Mouse (Mus musculus): ENCODE measurements at regions not wholly inside any gene's neighbourhood (a gene's known extent, or its start where the extent isn't known, plus 50 kb on each side); places are given as distances from the start of the nearest gene placed in this dataset.

DNA sequence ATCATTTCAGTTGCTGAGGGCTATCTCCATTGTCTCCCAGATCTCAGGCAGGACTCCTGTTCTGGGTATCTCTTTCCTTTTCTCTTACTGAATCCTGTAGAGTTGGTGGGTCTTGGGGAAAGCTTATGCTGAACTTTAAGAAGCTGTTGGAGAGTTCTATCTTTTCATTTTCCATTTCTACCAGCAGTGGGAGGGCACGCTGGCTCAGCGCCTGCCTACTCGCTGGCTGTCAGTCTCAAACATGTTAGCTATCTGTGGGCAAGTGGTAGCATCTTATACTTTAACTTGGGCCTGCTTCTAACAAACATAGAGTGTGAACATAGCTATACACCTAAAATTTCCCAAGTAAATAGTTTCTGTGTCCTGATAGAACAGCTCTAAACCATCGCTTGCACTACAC, 125.2 kb upstream of the Pum3 start:
- H3K4me1 ChIP-seq (ENCODE audit: control insufficient read depth in 1 of 2, insufficient read depth in 2 of 2, low read length in 2 of 2): no peaks in the 10 kb centered on the region
- no peak for DNase-seq (ENCODE audit: low read depth, low spot score)
- H3K79me2 ChIP-seq (ENCODE audit: control insufficient read depth, insufficient read depth, low read length, poor library complexity): no peaks in the 10 kb centered on the region
- TF ChIP-seq MYB (IDR thresholded peaks at IDR 0.05; ENCODE audit: low read depth, low read length) (no peak), ZKSCAN1 (IDR thresholded peaks at IDR 0.05; ENCODE audit: low read depth, low read length) (no peak), POLR2AphosphoS5 (IDR thresholded peaks at IDR 0.05; ENCODE audit: borderline replicate concordance, low read depth, low read length) (no peak), RAD21 (IDR thresholded peaks at IDR 0.05; ENCODE audit: low read depth, low read length) (no peak), MYC (IDR thresholded peaks at IDR 0.05; ENCODE audit: low read depth, low read length) (no peak), TBP (IDR thresholded peaks at IDR 0.05; ENCODE audit: low read depth, low read length) (no peak)
- no peaks in the 10 kb centered on the region for H3K27me3 ChIP-seq (ENCODE audit: control insufficient read depth in 1 of 2, insufficient read depth in 2 of 2, low read length in 2 of 2)
- H3K9me3 ChIP-seq (replicated peaks; ENCODE audit: insufficient read depth, low read length): no peaks in the 10 kb centered on the region
- no peak overlapping the region for H3K9ac ChIP-seq (ENCODE audit: control insufficient read depth, low read depth, low read length, poor library complexity, severe bottlenecking)
- H3K27ac ChIP-seq (ENCODE audit: control insufficient read depth, low read depth, low read length): no peak overlapping the region
- H3K4me3 ChIP-seq (ENCODE audit: control insufficient read depth in 1 of 2, insufficient read depth in 1 of 2, low read depth in 2 of 2, low read length in 2 of 2): no peak overlapping the region
- H3K36me3 ChIP-seq (ENCODE audit: control insufficient read depth in 1 of 2, insufficient read depth in 2 of 2, low read length in 2 of 2): no peaks in the 10 kb centered on the region

DNA sequence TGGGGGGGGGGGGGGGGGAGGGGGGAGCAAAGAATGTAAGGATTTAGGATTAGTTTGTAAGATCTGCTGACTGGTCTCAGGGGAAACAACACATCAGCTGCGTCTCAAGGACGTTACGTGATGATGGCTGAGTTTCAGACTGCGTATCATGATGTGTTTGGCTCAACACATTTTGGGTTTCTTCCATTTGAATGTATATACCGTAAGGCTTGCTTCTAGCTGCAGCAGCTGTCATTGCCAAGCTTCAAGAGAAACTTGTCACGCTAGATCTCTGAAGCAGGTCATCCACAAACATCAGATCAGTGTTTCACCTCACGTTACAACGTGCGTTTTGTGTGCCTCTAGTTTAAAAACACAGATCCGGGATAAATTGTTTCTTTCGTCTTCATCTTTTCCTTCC, 123.6 kb upstream of the Pum3 start:
- TF ChIP-seq RCOR1 (IDR thresholded peaks at IDR 0.05; ENCODE audit: low read depth, low read length): no peak
- TF ChIP-seq USF2 (IDR thresholded peaks at IDR 0.05; ENCODE audit: borderline replicate concordance in 1 of 2, insufficient read depth in 1 of 2, low read depth in 1 of 2, low read length in 2 of 2): no peak
- TF ChIP-seq MEF2A (IDR thresholded peaks at IDR 0.05; ENCODE audit: extremely low read depth, insufficient replicate concordance, low read depth, low read length, poor library complexity, severe bottlenecking): no peak
- no peak for TF ChIP-seq USF1 (IDR thresholded peaks at IDR 0.05; ENCODE audit: low read depth, low read length)
- H3K79me2 ChIP-seq (ENCODE audit: control insufficient read depth, insufficient read depth, low read length, poor library complexity): no peaks in the 10 kb centered on the region

DNA sequence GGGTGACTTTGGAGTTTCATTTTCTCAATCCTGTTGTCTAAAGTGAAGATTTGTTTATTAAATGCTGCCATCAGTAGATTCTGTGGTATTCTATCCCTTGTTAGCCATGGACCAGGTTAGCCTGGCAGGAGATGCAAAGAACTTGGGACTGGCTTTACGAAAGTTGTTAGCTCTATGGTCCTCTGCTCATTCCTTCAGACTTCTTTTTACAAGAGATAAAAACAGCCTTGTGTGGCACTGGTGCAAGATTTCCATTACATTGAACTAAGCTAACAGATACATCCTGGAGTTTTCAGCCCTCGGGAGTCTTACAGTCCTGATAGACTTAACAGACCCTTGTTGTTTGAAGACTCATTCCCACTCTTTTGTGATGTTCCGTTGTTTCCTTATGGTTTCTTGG, 108.1 kb upstream of the Pum3 start:
- Histone ChIP-seq H3K4me3 (ENCODE audit: control insufficient read depth in 1 of 2, insufficient read depth in 1 of 2, low read depth in 2 of 2, low read length in 2 of 2) (no peak overlapping the region), H3K79me2 (ENCODE audit: control insufficient read depth, insufficient read depth, low read length, poor library complexity) (no peaks in the 10 kb centered on the region), H3K27ac (ENCODE audit: control insufficient read depth, low read depth, low read length) (no peak overlapping the region), H3K9ac (ENCODE audit: control insufficient read depth, low read depth, low read length, poor library complexity, severe bottlenecking) (no peak overlapping the region), H3K4me1 (ENCODE audit: control insufficient read depth in 1 of 2, insufficient read depth in 2 of 2, low read length in 2 of 2) (no peaks in the 10 kb centered on the region), H3K9me3 (replicated peaks; ENCODE audit: insufficient read depth, low read length) (no peaks in the 10 kb centered on the region), H3K36me3 (ENCODE audit: control insufficient read depth in 1 of 2, insufficient read depth in 2 of 2, low read length in 2 of 2) (no peaks in the 10 kb centered on the region), H3K27me3 (ENCODE audit: control insufficient read depth in 1 of 2, insufficient read depth in 2 of 2, low read length in 2 of 2) (no peaks in the 10 kb centered on the region)
- TF ChIP-seq BHLHE40 (IDR thresholded peaks at IDR 0.05; ENCODE audit: borderline replicate concordance, low read depth, low read length) (no peak), ZKSCAN1 (IDR thresholded peaks at IDR 0.05; ENCODE audit: low read depth, low read length) (no peak), ZNF384 (IDR thresholded peaks at IDR 0.05; ENCODE audit: low read depth, low read length) (no peak), MYC (IDR thresholded peaks at IDR 0.05; ENCODE audit: low read depth, low read length) (no peak)
- no peak for DNase-seq (ENCODE audit: low read depth, low spot score)

More for the DNA sequence above, 123.6 kb upstream of the Pum3 start:
- H3K27ac ChIP-seq (ENCODE audit: control insufficient read depth, low read depth, low read length): no peak overlapping the region
- no peaks in the 10 kb centered on the region for H3K36me3 ChIP-seq (ENCODE audit: control insufficient read depth in 1 of 2, insufficient read depth in 2 of 2, low read length in 2 of 2)
- no peaks in the 10 kb centered on the region for H3K9me3 ChIP-seq (replicated peaks; ENCODE audit: insufficient read depth, low read length)
- H3K4me1 ChIP-seq (ENCODE audit: control insufficient read depth in 1 of 2, insufficient read depth in 2 of 2, low read length in 2 of 2): no peaks in the 10 kb centered on the region
- H3K4me3 ChIP-seq (ENCODE audit: control insufficient read depth in 1 of 2, insufficient read depth in 1 of 2, low read depth in 2 of 2, low read length in 2 of 2): no peak overlapping the region
- H3K9ac ChIP-seq (ENCODE audit: control insufficient read depth, low read depth, low read length, poor library complexity, severe bottlenecking): no peak overlapping the region
- H3K27me3 ChIP-seq (ENCODE audit: control insufficient read depth in 1 of 2, insufficient read depth in 2 of 2, low read length in 2 of 2): no peaks in the 10 kb centered on the region
- DNase-seq (ENCODE audit: low read depth, low spot score): no peak

Data from MEL (cell line).